Mouse (Mus musculus): ENCODE results near the gene Gaa.

DNA sequence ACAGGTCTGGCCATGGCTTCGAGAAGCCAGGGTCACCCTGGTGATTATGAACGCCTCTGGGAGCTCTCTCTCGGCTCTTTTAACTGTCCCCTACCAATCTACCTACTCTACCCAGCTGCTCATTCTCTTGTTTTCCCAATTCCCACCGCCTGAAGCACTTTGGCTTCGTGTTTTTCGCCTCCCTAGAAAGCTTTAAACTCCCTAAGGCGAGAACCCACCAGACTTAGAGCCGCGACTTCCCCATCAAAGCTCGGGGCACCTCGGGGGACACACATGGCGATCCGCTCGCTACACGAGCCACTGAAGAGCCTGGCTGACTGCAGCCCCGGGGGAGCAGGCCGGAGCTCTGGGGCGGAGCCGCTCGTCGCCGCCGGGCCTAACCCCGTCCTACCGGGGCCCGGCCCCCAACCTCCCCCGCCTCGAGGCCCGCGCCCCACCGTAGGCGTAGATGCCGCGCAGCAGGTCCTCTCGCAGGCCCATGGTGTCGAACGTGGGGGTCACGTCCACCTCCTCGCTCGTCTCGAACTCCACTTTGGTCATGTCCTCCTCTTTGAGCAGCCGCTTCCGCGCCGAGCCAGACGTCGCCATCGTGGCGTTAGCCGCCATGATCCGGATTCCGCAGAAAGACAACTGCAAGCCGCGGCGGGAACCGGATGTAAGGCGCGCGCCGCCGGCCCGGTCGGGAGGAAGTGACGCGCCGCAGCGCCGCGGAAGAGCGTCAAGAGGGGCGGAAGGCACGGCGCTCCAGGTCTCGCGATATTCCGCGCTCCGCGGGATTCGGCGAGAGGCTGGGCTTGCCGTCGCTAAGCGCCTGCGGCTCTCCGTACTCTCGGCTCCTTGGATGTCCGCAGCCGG lies 31.9 kb downstream of the Gaa start, which contains the start of gene Eif4a3:
- TF ChIP-seq CTCF (IDR thresholded peaks at IDR 0.05): no peak
- TF ChIP-seq POLR2A (IDR thresholded peaks at IDR 0.05; ENCODE audit: insufficient read depth, low read depth, low read length): peak; percentile 86

All from heart, adult 2 months (tissue).